Mouse (Mus musculus) liver, embryonic 11.5 days (tissue): ENCODE measurements around the gene Ralgapb. TPM values are rescaled to one million over a fixed set of nuclear protein-coding genes. Genes with fewer than 3 reads are reported as not detected.
A peak's percentile ranks its signal among the peaks of the same experiment; 100 is the strongest.

Experiments
- ATAC-seq: fragments of 200-750 bp; cut with Nextera tagmentation; replicated peaks from 2 replicates; pipeline ENCODE4 v1.8.0; 2017; ENCODE audit warnings: moderate number of reproducible peaks, mild to moderate bottlenecking, moderate TSS enrichment, moderate library complexity; ENCODE audit not compliant: low FRiP score
- DNase-seq: peaks from one replicate; pipeline ENCODE4 v3.0.0-alpha.2; 2017; ENCODE audit warnings: low spot score
- H3K27ac ChIP-seq: fragments of 300-500 bp; sonication (generic); 2 replicates; pipeline ENCODE4 v1.5.1; 2014; ENCODE audit warnings: mild to moderate bottlenecking, low read depth, low read length, control low read depth
- H3K27me3 ChIP-seq: fragments of 300-500 bp; sonication (generic); replicated peaks from 2 replicates; pipeline ENCODE4 v1.6.1; 2014; ENCODE audit warnings: low read length, mixed read lengths; ENCODE audit not compliant: control insufficient read depth, insufficient read depth
- H3K36me3 ChIP-seq: fragments of 300-500 bp; sonication (generic); 2 replicates; pipeline ENCODE4 v1.6.1; 2014; ENCODE audit warnings: mild to moderate bottlenecking, low read length, moderate library complexity, mixed read lengths; ENCODE audit not compliant: control insufficient read depth, insufficient read depth
- H3K4me1 ChIP-seq: fragments of 300-500 bp; sonication (generic); replicated peaks from 2 replicates; pipeline ENCODE4 v1.6.1; 2014; ENCODE audit warnings: low read length, mixed read lengths; ENCODE audit not compliant: control insufficient read depth, insufficient read depth
- H3K4me2 ChIP-seq: fragments of 300-500 bp; sonication (generic); 2 replicates; pipeline ENCODE4 v1.6.1; 2014; ENCODE audit warnings: mild to moderate bottlenecking, control low read depth, moderate library complexity
- H3K4me3 ChIP-seq: fragments of 300-500 bp; sonication (generic); 2 replicates; pipeline ENCODE4 v1.5.1; 2014; ENCODE audit warnings: low read depth, low read length, control low read depth
- H3K9ac ChIP-seq: fragments of 300-500 bp; sonication (generic); 2 replicates; pipeline ENCODE4 v1.6.1; 2014; ENCODE audit warnings: low read depth, low read length, control low read depth
- H3K9me3 ChIP-seq: fragments of 300-500 bp; sonication (generic); 2 replicates; pipeline ENCODE4 v1.6.1; 2016; ENCODE audit warnings: low read length, inconsistent platforms, mixed read lengths; ENCODE audit not compliant: control insufficient read depth
- WGBS: fragments of 180-500 bp; shearing (Covaris S2); extraction: QIAGEN DNeasy Blood & Tissue Kit; methylation state at CpG from one replicate; pipeline ENCODE4 v1.1.7; 2014; 5-methylcytosine and 5-hydroxymethylcytosine counted together
- polyA plus RNA-seq: library from polyadenylated mRNA; unstranded; fragments of >200 nt; fragmentation: Nextera tagmentation; extraction: Ambion mirVana; gene quantifications from 2 replicates; pipeline ENCODE4 v1.2.1, GENCODE M21; 2014

Gene Ralgapb
- polyA plus RNA-seq, 1 experiment from 2014 or later: 14.3 TPM

- H3K4me3 ChIP-seq: no peak overlapping the region
- H3K36me3 ChIP-seq: no peaks in the 10 kb centered on the region
- no peaks in the 10 kb centered on the region for H3K27me3 ChIP-seq
- H3K4me2 ChIP-seq: no peak overlapping the region
- H3K9me3 ChIP-seq: no peaks in the 10 kb centered on the region
- ATAC-seq (no peak), DNase-seq (no peak)
- H3K4me1 ChIP-seq: no peaks in the 10 kb centered on the region
- no peak overlapping the region for H3K9ac ChIP-seq
- H3K27ac ChIP-seq: no peak overlapping the region
- 82% methylated on average over 12 of the region's 12 CpGs for WGBS
Observed at GRCm38 (mm10) chr2:158513821-158514336, 104.2 kb downstream of the Ralgapb start.

- WGBS: 71% methylated on average over 6 of the region's 6 CpGs
- ATAC-seq: no peak
- no peaks in the 10 kb centered on the region for H3K36me3 ChIP-seq
- no peaks in the 10 kb centered on the region for H3K4me1 ChIP-seq
- no peak for DNase-seq
- no peaks in the 10 kb centered on the region for H3K9me3 ChIP-seq
- H3K9ac ChIP-seq: no peak overlapping the region
- no peaks in the 10 kb centered on the region for H3K27me3 ChIP-seq
- no peak overlapping the region for H3K4me2 ChIP-seq
- H3K4me3 ChIP-seq: no peak overlapping the region
- H3K27ac ChIP-seq: no peak overlapping the region
Observed at GRCm38 (mm10) chr2:158518583-158518982, 108.9 kb downstream of the Ralgapb start.

- DNase-seq: no peak
- H3K4me3 ChIP-seq: no peak overlapping the region
- H3K27ac ChIP-seq: no peak overlapping the region
- no peak overlapping the region for H3K4me2 ChIP-seq
- 66% methylated on average over 11 of the region's 11 CpGs for WGBS
- ATAC-seq: no peak
- no peak overlapping the region for H3K9ac ChIP-seq
- no peaks in the 10 kb centered on the region for H3K27me3 ChIP-seq
- H3K9me3 ChIP-seq: no peaks in the 10 kb centered on the region
- no peaks in the 10 kb centered on the region for H3K36me3 ChIP-seq
- no peaks in the 10 kb centered on the region for H3K4me1 ChIP-seq
Observed at GRCm38 (mm10) chr2:158519071-158519470, 109.4 kb downstream of the Ralgapb start.

GRCm38 (mm10) chr2:158519800-158520199, 110.2 kb downstream of the Ralgapb start:
- H3K4me1 ChIP-seq: no peaks in the 10 kb centered on the region

GRCm38 (mm10) chr2:158523060-158523459, 113.4 kb downstream of the Ralgapb start:
- ATAC-seq (no peak), DNase-seq (no peak)
- H3K4me1 ChIP-seq: no peaks in the 10 kb centered on the region
- WGBS: 70% methylated on average over 8 of the region's 8 CpGs
- no peak overlapping the region for H3K4me3 ChIP-seq
- no peak overlapping the region for H3K4me2 ChIP-seq
- H3K27ac ChIP-seq: no peak overlapping the region
- no peaks in the 10 kb centered on the region for H3K27me3 ChIP-seq
- no peaks in the 10 kb centered on the region for H3K9me3 ChIP-seq
- H3K9ac ChIP-seq: no peak overlapping the region
- H3K36me3 ChIP-seq: no peaks in the 10 kb centered on the region

More at GRCm38 (mm10) chr2:158519800-158520199, 110.2 kb downstream of the Ralgapb start:
- WGBS: 70% methylated on average over 6 of the region's 6 CpGs
- H3K4me2 ChIP-seq: no peak overlapping the region
- ATAC-seq: no peak
- H3K27ac ChIP-seq: no peak overlapping the region
- no peaks in the 10 kb centered on the region for H3K9me3 ChIP-seq
- H3K9ac ChIP-seq: no peak overlapping the region
- H3K4me3 ChIP-seq: no peak overlapping the region
- no peak for DNase-seq
- no peaks in the 10 kb centered on the region for H3K36me3 ChIP-seq
- no peaks in the 10 kb centered on the region for H3K27me3 ChIP-seq

- 81% methylated on average over 16 of the region's 16 CpGs for WGBS
- no peak overlapping the region for H3K4me3 ChIP-seq
Observed at GRCm38 (mm10) chr2:158524129-158524860, 114.6 kb downstream of the Ralgapb start.

GRCm38 (mm10) chr2:158534090-158534489, 124.4 kb downstream of the Ralgapb start:
- H3K4me1 ChIP-seq: no peaks in the 10 kb centered on the region
- DNase-seq: no peak
- H3K4me2 ChIP-seq: no peak overlapping the region
- WGBS: 5% methylated on average over 4 of the region's 4 CpGs
- H3K27me3 ChIP-seq: no peaks in the 10 kb centered on the region
- no peaks in the 10 kb centered on the region for H3K9me3 ChIP-seq
- no peak overlapping the region for H3K4me3 ChIP-seq
- no peak overlapping the region for H3K9ac ChIP-seq
- 0 out of 2 replicates have a peak, but pooled peaks have one; percentile 51 for ATAC-seq
- no peak overlapping the region for H3K27ac ChIP-seq
- no peaks in the 10 kb centered on the region for H3K36me3 ChIP-seq

More at GRCm38 (mm10) chr2:158524129-158524860, 114.6 kb downstream of the Ralgapb start:
- Histone ChIP-seq H3K27ac (no peak overlapping the region), H3K9me3 (no peaks in the 10 kb centered on the region), H3K27me3 (no peaks in the 10 kb centered on the region), H3K4me1 (no peaks in the 10 kb centered on the region), H3K9ac (no peak overlapping the region), H3K4me2 (no peak overlapping the region), H3K36me3 (no peaks in the 10 kb centered on the region)
- ATAC-seq (no peak), DNase-seq (no peak)

- no peak overlapping the region for H3K9ac ChIP-seq
- H3K27me3 ChIP-seq: no peaks in the 10 kb centered on the region
- H3K4me2 ChIP-seq: no peak overlapping the region
- WGBS: 66% methylated on average over 8 of the region's 8 CpGs
- DNase-seq: no peak
- H3K27ac ChIP-seq: no peak overlapping the region
- ATAC-seq: no peak
- no peaks in the 10 kb centered on the region for H3K36me3 ChIP-seq
- no peak overlapping the region for H3K4me3 ChIP-seq
- no peaks in the 10 kb centered on the region for H3K4me1 ChIP-seq
- no peaks in the 10 kb centered on the region for H3K9me3 ChIP-seq
Observed at GRCm38 (mm10) chr2:158534559-158534958, 124.9 kb downstream of the Ralgapb start.
